Mouse (Mus musculus): ENCODE data around the gene Slc3a2. TPM values are rescaled to one million over a fixed set of nuclear protein-coding genes. Genes with fewer than 3 reads are reported as not detected.

The Slc3a2 gene
- polyA plus RNA-seq, 1 experiment from 2014 or later, result 494 TPM

DNA sequence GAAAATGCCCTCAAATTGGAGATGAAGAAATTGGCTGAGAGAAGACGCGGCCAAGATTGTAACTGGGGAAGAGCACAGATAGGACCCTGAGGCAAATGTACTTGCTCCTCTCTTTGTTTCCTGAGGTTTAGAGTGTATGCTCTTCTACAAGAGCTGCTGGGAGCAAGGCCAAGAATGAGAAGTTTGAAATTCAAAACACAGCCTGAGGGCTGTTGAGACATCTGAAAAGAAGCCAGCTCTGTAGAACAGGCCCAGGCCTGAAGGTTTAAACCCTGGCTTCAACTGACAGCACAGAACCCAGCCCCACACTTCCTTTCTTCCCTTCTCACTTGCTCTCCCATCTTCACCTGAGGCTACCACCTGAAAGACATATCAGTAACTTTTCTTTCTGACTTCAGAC is 13.1 kb downstream of the Slc3a2 start:
- Histone ChIP-seq H3K27ac (no peak overlapping the region), H3K36me3 (ENCODE audit: inconsistent target) (peaks cover 44% of the 10 kb centered on the region)

GRCm38 (mm10) chr19:8708954-8709353 is 14.2 kb downstream of the Slc3a2 start:
- WGBS (ENCODE audit: missing documents), result 91% methylated on average over 8 of the region's 8 CpGs
- Histone ChIP-seq H3K79me2 (ENCODE audit: inconsistent target) (peaks cover 50% of the 10 kb centered on the region), H3K36me3 (ENCODE audit: inconsistent target) (peaks cover 44% of the 10 kb centered on the region), H3K4me3 (ENCODE audit: inconsistent target) (no peak overlapping the region), H3K27ac (no peak overlapping the region)

More for the DNA sequence above, 13.1 kb downstream of the Slc3a2 start:
- 89% methylated on average over 2 of the region's 2 CpGs for WGBS (ENCODE audit: missing documents)
- Histone ChIP-seq H3K79me2 (ENCODE audit: inconsistent target) (peaks cover 50% of the 10 kb centered on the region), H3K4me3 (ENCODE audit: inconsistent target) (0 out of 2 replicates have a peak overlapping the region, but pooled peaks have one; percentile 86)

- 90% methylated on average over 4 of the region's 7 CpGs for WGBS (ENCODE audit: missing documents)
- Histone ChIP-seq H3K79me2 (ENCODE audit: inconsistent target) (peaks cover 32% of the 10 kb centered on the region), H3K4me3 (ENCODE audit: inconsistent target) (no peak overlapping the region), H3K36me3 (ENCODE audit: inconsistent target) (peaks cover 44% of the 10 kb centered on the region), H3K27ac (no peak overlapping the region)
Measured at GRCm38 (mm10) chr19:8706930-8707329, 16.2 kb downstream of the Slc3a2 start.

- peaks cover 39% of the 10 kb centered on the region for H3K36me3 ChIP-seq (ENCODE audit: inconsistent target)
Measured at GRCm38 (mm10) chr19:8706132-8706667, 17.0 kb downstream of the Slc3a2 start.

DNA sequence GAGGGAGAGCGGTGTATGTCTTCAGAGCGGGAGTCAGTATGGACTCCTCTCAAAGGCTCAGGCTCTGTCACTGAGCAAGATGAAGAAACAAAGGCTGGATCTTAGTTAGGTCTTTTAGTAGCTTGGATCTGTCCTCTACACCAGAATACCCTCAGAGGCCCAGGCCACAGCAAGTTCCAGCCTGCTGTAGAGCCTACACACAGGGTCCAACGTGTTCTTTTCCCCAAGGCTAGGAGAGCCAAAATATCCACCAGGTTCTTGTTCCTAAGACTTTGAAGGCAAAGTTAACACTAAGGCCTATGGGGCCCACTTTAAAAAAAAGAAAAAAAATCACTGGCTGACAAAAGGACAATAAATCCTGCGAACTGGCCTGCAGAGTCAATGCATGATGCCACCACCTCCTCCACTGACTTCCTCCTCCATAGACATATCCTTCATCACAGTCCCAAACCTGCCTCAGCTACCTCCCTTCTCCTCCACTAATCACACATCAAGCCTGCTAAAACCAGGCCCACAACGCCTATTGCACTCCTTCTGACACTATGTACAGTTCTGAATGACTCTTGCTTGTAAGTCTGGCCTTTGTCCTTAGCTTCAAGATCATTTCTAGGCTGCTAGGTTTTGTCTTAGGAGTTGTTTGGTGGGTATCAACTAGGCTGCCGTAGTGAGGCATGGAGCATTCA is 18.0 kb downstream of the Slc3a2 start:
- peaks cover 14% of the 10 kb centered on the region for H3K79me2 ChIP-seq (ENCODE audit: inconsistent target)
- H3K27ac ChIP-seq, result no peak overlapping the region
- 89% methylated on average over 6 of the region's 6 CpGs for WGBS (ENCODE audit: missing documents)
- peaks cover 29% of the 10 kb centered on the region for H3K36me3 ChIP-seq (ENCODE audit: inconsistent target)
- no peak overlapping the region for H3K4me3 ChIP-seq (ENCODE audit: inconsistent target)

More at GRCm38 (mm10) chr19:8706132-8706667, 17.0 kb downstream of the Slc3a2 start:
- 78% methylated on average over 7 of the region's 7 CpGs for WGBS (ENCODE audit: missing documents)
- no peak overlapping the region for H3K4me3 ChIP-seq (ENCODE audit: inconsistent target)
- H3K79me2 ChIP-seq (ENCODE audit: inconsistent target), result peaks cover 24% of the 10 kb centered on the region
- no peak overlapping the region for H3K27ac ChIP-seq

DNA sequence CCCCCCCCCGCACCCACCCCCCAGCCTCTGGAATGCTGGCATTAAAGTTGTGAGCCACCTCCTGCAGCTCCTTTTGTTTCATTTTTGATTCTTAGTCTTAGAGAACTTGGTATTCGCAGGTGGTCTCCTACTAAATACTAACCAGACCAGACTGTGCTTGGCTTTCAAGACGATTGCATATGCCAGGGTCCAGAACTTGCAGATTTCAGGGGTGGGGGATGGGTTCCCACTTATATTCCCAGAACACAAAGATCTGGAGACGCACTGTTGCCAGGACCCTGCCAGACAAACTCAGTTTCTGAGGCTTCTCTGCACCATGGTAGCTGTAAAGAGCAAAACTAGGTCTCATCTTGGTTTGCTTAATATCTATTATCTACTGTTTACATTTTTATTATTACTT is 19.6 kb downstream of the Slc3a2 start:
- H3K79me2 ChIP-seq (ENCODE audit: inconsistent target), result no peaks in the 10 kb centered on the region
- H3K27ac ChIP-seq, result no peak overlapping the region
- H3K4me3 ChIP-seq (ENCODE audit: inconsistent target), result no peak overlapping the region
- WGBS (ENCODE audit: missing documents), result 100% methylated on average over 3 of the region's 4 CpGs
- peaks cover 13% of the 10 kb centered on the region for H3K36me3 ChIP-seq (ENCODE audit: inconsistent target)

DNA sequence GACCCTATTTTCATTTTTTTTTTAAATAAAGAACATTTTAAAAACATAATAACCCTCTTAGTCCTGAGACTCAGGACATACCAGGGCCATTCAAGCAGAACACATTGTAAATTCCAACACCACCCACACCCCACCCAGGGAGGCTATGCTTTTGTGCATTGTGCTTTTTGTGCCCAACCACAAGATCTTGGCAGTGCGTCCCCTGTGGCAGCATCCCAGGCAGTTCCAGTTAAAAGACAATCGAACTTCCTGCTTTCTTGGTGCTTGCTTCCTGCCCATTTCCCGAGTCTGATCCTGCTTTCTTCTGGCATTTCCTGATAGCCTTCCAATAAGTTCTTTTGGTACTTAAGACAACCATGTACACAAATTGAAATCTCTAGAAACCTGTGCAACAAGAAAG is 20.7 kb downstream of the Slc3a2 start:
- no peak overlapping the region for H3K4me3 ChIP-seq (ENCODE audit: inconsistent target)
- no peak overlapping the region for H3K27ac ChIP-seq
- H3K79me2 ChIP-seq (ENCODE audit: inconsistent target), result no peaks in the 10 kb centered on the region
- H3K36me3 ChIP-seq (ENCODE audit: inconsistent target), result peaks cover 2% of the 10 kb centered on the region; the same call in 1 of the 2 replicates
- 29% methylated on average over 3 of the region's 3 CpGs for WGBS (ENCODE audit: missing documents)

DNA sequence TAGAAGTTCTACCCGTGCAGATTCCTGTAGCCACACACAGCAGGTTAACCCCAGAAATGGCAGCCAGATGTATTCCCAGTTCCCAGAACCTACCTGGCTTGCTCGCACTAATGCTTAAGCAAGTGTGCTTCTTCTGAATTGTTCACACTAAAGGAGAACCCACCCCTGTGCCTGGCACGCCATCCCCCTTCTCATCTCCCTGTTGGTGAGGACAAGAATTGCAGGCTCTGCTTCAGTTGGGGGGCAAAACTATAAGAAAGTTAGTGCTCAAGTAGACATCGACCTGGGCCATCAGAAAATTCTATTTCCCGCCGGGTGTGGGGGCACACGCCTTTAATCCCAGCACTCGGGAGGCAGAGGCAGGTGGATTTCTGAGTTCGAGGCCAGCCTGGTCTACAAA is 23.5 kb downstream of the Slc3a2 start:
- Histone ChIP-seq H3K36me3 (ENCODE audit: inconsistent target) (no peaks in the 10 kb centered on the region), H3K27ac (no peak overlapping the region), H3K4me3 (ENCODE audit: inconsistent target) (no peak overlapping the region), H3K79me2 (ENCODE audit: inconsistent target) (no peaks in the 10 kb centered on the region)
- 84% methylated on average over 9 of the region's 9 CpGs for WGBS (ENCODE audit: missing documents)

- H3K79me2 ChIP-seq (ENCODE audit: inconsistent target), result no peaks in the 10 kb centered on the region
- H3K27ac ChIP-seq, result no peak overlapping the region
- 59% methylated on average over 4 of the region's 6 CpGs for WGBS (ENCODE audit: missing documents)
- no peak overlapping the region for H3K4me3 ChIP-seq (ENCODE audit: inconsistent target)
- no peaks in the 10 kb centered on the region for H3K36me3 ChIP-seq (ENCODE audit: inconsistent target)
Measured at GRCm38 (mm10) chr19:8695330-8695729, 27.8 kb downstream of the Slc3a2 start.

GRCm38 (mm10) chr19:8692740-8693139 is 30.4 kb downstream of the Slc3a2 start:
- WGBS (ENCODE audit: missing documents), result 93% methylated on average over 5 of the region's 5 CpGs
- H3K36me3 ChIP-seq (ENCODE audit: inconsistent target), result no peaks in the 10 kb centered on the region
- H3K27ac ChIP-seq, result no peak overlapping the region
- H3K4me3 ChIP-seq (ENCODE audit: inconsistent target), result no peak overlapping the region
- no peaks in the 10 kb centered on the region for H3K79me2 ChIP-seq (ENCODE audit: inconsistent target)

- Histone ChIP-seq H3K27ac (no peak overlapping the region), H3K4me3 (ENCODE audit: inconsistent target) (no peak overlapping the region), H3K79me2 (ENCODE audit: inconsistent target) (no peaks in the 10 kb centered on the region), H3K36me3 (ENCODE audit: inconsistent target) (no peaks in the 10 kb centered on the region)
- 56% methylated on average over 8 of the region's 9 CpGs for whole genome bisulfite sequencing (ENCODE audit: missing documents)
Measured at GRCm38 (mm10) chr19:8691871-8692539, 31.2 kb downstream of the Slc3a2 start.

DNA sequence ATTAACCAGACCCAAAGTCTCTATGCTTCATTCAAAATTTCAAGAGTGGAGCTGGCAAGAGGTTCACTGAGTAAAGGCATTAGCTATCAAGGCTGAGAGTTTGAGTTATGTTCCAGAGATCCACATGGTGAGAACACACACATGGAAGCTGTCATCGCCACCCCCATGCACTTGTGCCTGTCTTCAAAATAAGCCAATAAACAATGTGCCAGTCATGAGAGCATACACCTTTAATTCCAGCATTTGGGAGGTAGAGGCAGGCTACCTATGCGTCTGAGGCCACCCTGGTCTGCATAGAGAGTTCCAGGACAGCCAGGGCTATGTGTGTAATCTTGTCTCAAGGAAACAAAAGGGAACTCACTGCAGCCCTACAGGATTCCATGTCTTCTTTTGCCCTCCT is 39.5 kb downstream of the Slc3a2 start:
- WGBS (ENCODE audit: missing documents), result 90% methylated on average over 2 of the region's 2 CpGs
- H3K27ac ChIP-seq, result no peak overlapping the region
- H3K36me3 ChIP-seq (ENCODE audit: inconsistent target), result no peaks in the 10 kb centered on the region
- H3K79me2 ChIP-seq (ENCODE audit: inconsistent target), result no peaks in the 10 kb centered on the region
- no peak overlapping the region for H3K4me3 ChIP-seq (ENCODE audit: inconsistent target)

DNA sequence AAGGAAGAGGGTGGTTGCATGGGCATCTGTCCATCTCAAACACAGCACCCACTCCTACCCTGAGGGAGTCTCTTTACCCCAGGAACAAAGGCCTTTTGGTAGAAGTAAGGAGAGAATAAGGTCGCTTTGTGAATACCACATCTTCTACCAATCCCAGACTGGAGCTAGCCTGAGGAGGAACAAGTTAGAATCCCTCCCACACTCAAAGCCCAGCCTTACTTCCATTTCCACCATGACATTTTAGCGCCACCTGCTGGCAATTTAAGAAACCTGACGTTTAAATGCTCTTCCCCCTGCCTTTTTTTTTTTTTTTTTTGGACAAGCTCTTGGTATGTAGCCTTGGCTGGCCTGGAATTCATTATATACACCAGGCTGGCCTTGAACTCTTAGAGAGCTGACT is 40.2 kb downstream of the Slc3a2 start:
- WGBS (ENCODE audit: missing documents), result 0% methylated on average over 3 of the region's 3 CpGs
- Histone ChIP-seq H3K36me3 (ENCODE audit: inconsistent target) (no peaks in the 10 kb centered on the region), H3K27ac (no peak overlapping the region), H3K79me2 (ENCODE audit: inconsistent target) (no peaks in the 10 kb centered on the region), H3K4me3 (ENCODE audit: inconsistent target) (no peak overlapping the region)

GRCm38 (mm10) chr19:8681633-8682362 is 41.4 kb downstream of the Slc3a2 start:
- no peaks in the 10 kb centered on the region for H3K36me3 ChIP-seq (ENCODE audit: inconsistent target)
- no peak overlapping the region for H3K27ac ChIP-seq
- WGBS (ENCODE audit: missing documents), result 83% methylated on average over 4 of the region's 4 CpGs
- H3K79me2 ChIP-seq (ENCODE audit: inconsistent target), result no peaks in the 10 kb centered on the region
- no peak overlapping the region for H3K4me3 ChIP-seq (ENCODE audit: inconsistent target)
